Mouse (Mus musculus): ENCODE results near the gene Magi2. TPM values are rescaled to one million over a fixed set of nuclear protein-coding genes. Genes with fewer than 3 reads are reported as not detected.

Magi2 gene
- polyA plus RNA-seq, 1 experiment from 2014 or later: 8.4 TPM

- DNase-seq (ENCODE audit: low spot score) (no peak), ATAC-seq (no peak)
- Histone ChIP-seq H3K4me2 (ENCODE audit: low read length) (no peak overlapping the region), H3K27me3 (replicated peaks; ENCODE audit: control insufficient read depth, insufficient read depth, low read length) (no peaks in the 10 kb centered on the region), H3K36me3 (ENCODE audit: control insufficient read depth, insufficient read depth, low read length) (no peaks in the 10 kb centered on the region), H3K27ac (ENCODE audit: low read depth, low read length) (no peak overlapping the region), H3K9ac (ENCODE audit: low read length) (no peak overlapping the region), H3K9me3 (replicated peaks; ENCODE audit: control insufficient read depth, low read length) (no peaks in the 10 kb centered on the region), H3K4me3 (ENCODE audit: low read depth, low read length) (no peak overlapping the region), H3K4me1 (ENCODE audit: control insufficient read depth, insufficient read depth, low read length) (no peaks in the 10 kb centered on the region)
- WGBS: 66% methylated on average over 1 of the region's 1 CpGs
These were observed 974.5 kb downstream of the Magi2 start for GRCm38 (mm10) chr5:20201348-20201747.

- 91% methylated on average over 2 of the region's 2 CpGs for WGBS
- ATAC-seq: no peak
These were observed 981.3 kb downstream of the Magi2 start for GRCm38 (mm10) chr5:20208110-20208509.

GRCm38 (mm10) chr5:20213299-20213698 is 986.5 kb downstream of the Magi2 start:
- Histone ChIP-seq H3K9ac (ENCODE audit: low read length) (no peak overlapping the region), H3K4me1 (ENCODE audit: control insufficient read depth, insufficient read depth, low read length) (no peaks in the 10 kb centered on the region), H3K4me3 (ENCODE audit: low read depth, low read length) (no peak overlapping the region), H3K4me2 (ENCODE audit: low read length) (no peak overlapping the region), H3K27me3 (replicated peaks; ENCODE audit: control insufficient read depth, insufficient read depth, low read length) (no peaks in the 10 kb centered on the region), H3K27ac (ENCODE audit: low read depth, low read length) (no peak overlapping the region), H3K36me3 (ENCODE audit: control insufficient read depth, insufficient read depth, low read length) (no peaks in the 10 kb centered on the region), H3K9me3 (replicated peaks; ENCODE audit: control insufficient read depth, low read length) (no peaks in the 10 kb centered on the region)
- ATAC-seq: no peak
- 74% methylated on average over 2 of the region's 2 CpGs for WGBS
- DNase-seq (ENCODE audit: low spot score): no peak

More at GRCm38 (mm10) chr5:20208110-20208509, 981.3 kb downstream of the Magi2 start:
- Histone ChIP-seq H3K4me1 (ENCODE audit: control insufficient read depth, insufficient read depth, low read length) (no peaks in the 10 kb centered on the region), H3K4me2 (ENCODE audit: low read length) (no peak overlapping the region), H3K27ac (ENCODE audit: low read depth, low read length) (no peak overlapping the region), H3K36me3 (ENCODE audit: control insufficient read depth, insufficient read depth, low read length) (no peaks in the 10 kb centered on the region), H3K4me3 (ENCODE audit: low read depth, low read length) (no peak overlapping the region), H3K27me3 (replicated peaks; ENCODE audit: control insufficient read depth, insufficient read depth, low read length) (no peaks in the 10 kb centered on the region), H3K9me3 (replicated peaks; ENCODE audit: control insufficient read depth, low read length) (no peaks in the 10 kb centered on the region), H3K9ac (ENCODE audit: low read length) (no peak overlapping the region)
- DNase-seq (ENCODE audit: low spot score): no peak

- Histone ChIP-seq H3K4me1 (ENCODE audit: control insufficient read depth, insufficient read depth, low read length) (peaks cover 30% of the 10 kb centered on the region), H3K36me3 (ENCODE audit: control insufficient read depth, insufficient read depth, low read length) (no peaks in the 10 kb centered on the region), H3K4me2 (ENCODE audit: low read length) (no peak overlapping the region), H3K27me3 (replicated peaks; ENCODE audit: control insufficient read depth, insufficient read depth, low read length) (no peaks in the 10 kb centered on the region), H3K4me3 (ENCODE audit: low read depth, low read length) (no peak overlapping the region), H3K9me3 (replicated peaks; ENCODE audit: control insufficient read depth, low read length) (no peaks in the 10 kb centered on the region), H3K9ac (ENCODE audit: low read length) (no peak overlapping the region), H3K27ac (ENCODE audit: low read depth, low read length) (no peak overlapping the region)
- DNase-seq (ENCODE audit: low spot score): no peak
- WGBS: 90% methylated on average over 6 of the region's 6 CpGs
- ATAC-seq: no peak
These were observed 999.8 kb downstream of the Magi2 start for GRCm38 (mm10) chr5:20226471-20227210.

- ATAC-seq: peak; percentile 78
- Histone ChIP-seq H3K4me2 (ENCODE audit: low read length) (peak overlapping the region; percentile 47), H3K4me1 (ENCODE audit: control insufficient read depth, insufficient read depth, low read length) (peaks cover 30% of the 10 kb centered on the region), H3K27ac (ENCODE audit: low read depth, low read length) (peak overlapping the region; percentile 66; the same call in 1 of the 2 replicates), H3K27me3 (replicated peaks; ENCODE audit: control insufficient read depth, insufficient read depth, low read length) (no peaks in the 10 kb centered on the region), H3K36me3 (ENCODE audit: control insufficient read depth, insufficient read depth, low read length) (no peaks in the 10 kb centered on the region), H3K9me3 (replicated peaks; ENCODE audit: control insufficient read depth, low read length) (no peaks in the 10 kb centered on the region), H3K9ac (ENCODE audit: low read length) (peak overlapping the region; percentile 49), H3K4me3 (ENCODE audit: low read depth, low read length) (peak overlapping the region; percentile 28)
- WGBS: 18% methylated on average over 16 of the region's 16 CpGs
- peak; percentile 88 for DNase-seq (ENCODE audit: low spot score)
These were observed 1001.3 kb downstream of the Magi2 start for GRCm38 (mm10) chr5:20227912-20228762.

DNA sequence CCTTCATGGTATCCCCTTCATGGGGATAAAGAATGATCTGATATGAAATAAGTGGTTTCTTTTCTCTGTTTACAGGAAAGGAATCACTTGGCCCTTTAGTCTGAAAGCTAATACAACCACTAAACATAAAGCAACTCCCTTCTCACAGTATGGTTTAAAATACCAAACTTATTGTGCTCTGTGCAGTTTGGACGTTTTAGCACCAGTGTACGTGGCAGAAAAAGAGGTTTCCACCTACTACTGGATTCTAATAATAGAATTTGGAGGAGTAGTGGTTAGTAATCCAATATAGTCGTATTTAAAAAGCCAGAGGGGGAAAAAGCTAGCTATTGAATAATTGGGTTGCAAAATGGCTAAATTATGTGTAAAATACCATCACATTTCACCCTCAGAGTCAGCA is 1005.1 kb downstream of the Magi2 start:
- no peak overlapping the region for H3K9ac ChIP-seq (ENCODE audit: low read length)
- ATAC-seq (no peak), DNase-seq (ENCODE audit: low spot score) (no peak)
- no peaks in the 10 kb centered on the region for H3K27me3 ChIP-seq (replicated peaks; ENCODE audit: control insufficient read depth, insufficient read depth, low read length)
- H3K4me3 ChIP-seq (ENCODE audit: low read depth, low read length): no peak overlapping the region
- no peak overlapping the region for H3K27ac ChIP-seq (ENCODE audit: low read depth, low read length)
- H3K36me3 ChIP-seq (ENCODE audit: control insufficient read depth, insufficient read depth, low read length): no peaks in the 10 kb centered on the region
- H3K4me2 ChIP-seq (ENCODE audit: low read length): no peak overlapping the region
- WGBS: 72% methylated on average over 3 of the region's 3 CpGs
- H3K9me3 ChIP-seq (replicated peaks; ENCODE audit: control insufficient read depth, low read length): no peaks in the 10 kb centered on the region
- H3K4me1 ChIP-seq (ENCODE audit: control insufficient read depth, insufficient read depth, low read length): peaks cover 20% of the 10 kb centered on the region

DNA sequence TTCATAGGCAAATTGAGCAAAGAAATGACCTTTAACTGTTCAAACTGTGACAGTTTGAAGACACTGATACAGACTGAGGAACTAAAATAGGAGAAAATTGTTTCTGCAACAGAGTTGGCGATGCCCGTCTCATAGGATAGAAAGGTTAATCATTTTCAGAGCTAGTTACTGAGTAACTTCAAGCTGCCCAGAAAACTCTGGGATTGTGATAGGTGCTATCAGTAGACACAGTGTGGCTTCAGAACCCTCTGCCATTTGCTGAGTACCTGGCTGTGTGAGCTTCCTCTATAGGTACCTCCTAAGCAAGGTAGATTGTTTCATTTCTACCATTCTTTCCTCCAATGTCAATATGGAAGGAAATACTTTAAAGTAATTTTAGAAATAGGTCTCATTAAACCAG is 1014.7 kb downstream of the Magi2 start:
- no peak for ATAC-seq
- no peak overlapping the region for H3K27ac ChIP-seq (ENCODE audit: low read depth, low read length)
- H3K36me3 ChIP-seq (ENCODE audit: control insufficient read depth, insufficient read depth, low read length): no peaks in the 10 kb centered on the region
- no peak overlapping the region for H3K4me2 ChIP-seq (ENCODE audit: low read length)
- WGBS: 97% methylated on average over 2 of the region's 2 CpGs
- H3K27me3 ChIP-seq (replicated peaks; ENCODE audit: control insufficient read depth, insufficient read depth, low read length): no peaks in the 10 kb centered on the region
- no peaks in the 10 kb centered on the region for H3K4me1 ChIP-seq (ENCODE audit: control insufficient read depth, insufficient read depth, low read length)
- H3K9me3 ChIP-seq (replicated peaks; ENCODE audit: control insufficient read depth, low read length): no peaks in the 10 kb centered on the region
- H3K4me3 ChIP-seq (ENCODE audit: low read depth, low read length): no peak overlapping the region
- no peak for DNase-seq (ENCODE audit: low spot score)
- no peak overlapping the region for H3K9ac ChIP-seq (ENCODE audit: low read length)

- no peak for ATAC-seq
- H3K9me3 ChIP-seq (replicated peaks; ENCODE audit: control insufficient read depth, low read length): no peaks in the 10 kb centered on the region
- H3K27me3 ChIP-seq (replicated peaks; ENCODE audit: control insufficient read depth, insufficient read depth, low read length): no peaks in the 10 kb centered on the region
- no peak overlapping the region for H3K4me2 ChIP-seq (ENCODE audit: low read length)
- DNase-seq (ENCODE audit: low spot score): no peak
- H3K4me1 ChIP-seq (ENCODE audit: control insufficient read depth, insufficient read depth, low read length): no peaks in the 10 kb centered on the region
- H3K9ac ChIP-seq (ENCODE audit: low read length): no peak overlapping the region
- H3K4me3 ChIP-seq (ENCODE audit: low read depth, low read length): no peak overlapping the region
- no peak overlapping the region for H3K27ac ChIP-seq (ENCODE audit: low read depth, low read length)
- no peaks in the 10 kb centered on the region for H3K36me3 ChIP-seq (ENCODE audit: control insufficient read depth, insufficient read depth, low read length)
These were observed 1015.7 kb downstream of the Magi2 start for GRCm38 (mm10) chr5:20242496-20242895.

GRCm38 (mm10) chr5:20249382-20249781 is 1022.5 kb downstream of the Magi2 start:
- Histone ChIP-seq H3K4me1 (ENCODE audit: control insufficient read depth, insufficient read depth, low read length) (no peaks in the 10 kb centered on the region), H3K27me3 (replicated peaks; ENCODE audit: control insufficient read depth, insufficient read depth, low read length) (no peaks in the 10 kb centered on the region), H3K4me3 (ENCODE audit: low read depth, low read length) (no peak overlapping the region), H3K27ac (ENCODE audit: low read depth, low read length) (no peak overlapping the region), H3K9ac (ENCODE audit: low read length) (no peak overlapping the region), H3K4me2 (ENCODE audit: low read length) (no peak overlapping the region), H3K36me3 (ENCODE audit: control insufficient read depth, insufficient read depth, low read length) (no peaks in the 10 kb centered on the region), H3K9me3 (replicated peaks; ENCODE audit: control insufficient read depth, low read length) (no peaks in the 10 kb centered on the region)
- no peak for ATAC-seq
- WGBS: 79% methylated on average over 6 of the region's 6 CpGs
- no peak for DNase-seq (ENCODE audit: low spot score)
